Mouse (Mus musculus) small intestine, adult 2 months (tissue): ENCODE measurements around the gene Tshb. TPM values are rescaled to one million over a fixed set of nuclear protein-coding genes. Genes with fewer than 3 reads are reported as not detected.

ENCODE experiments used
- H3K27ac ChIP-seq: fragments of 200-500 bp; 2 replicates; pipeline ENCODE4 v1.5.1; 2012; ENCODE audit warnings: low read depth, low read length, control low read depth, inconsistent platforms; ENCODE audit not compliant: insufficient read depth
- H3K27me3 ChIP-seq: fragments of 200-500 bp; 2 replicates; pipeline ENCODE4 v1.6.1; 2012; ENCODE audit warnings: mild to moderate bottlenecking, moderate library complexity, low read length, inconsistent platforms; ENCODE audit not compliant: control insufficient read depth, insufficient read depth
- H3K36me3 ChIP-seq: fragments of 200-500 bp; 2 replicates; pipeline ENCODE4 v1.6.1; 2012; ENCODE audit warnings: mild to moderate bottlenecking, low read length, control low read depth, inconsistent platforms; ENCODE audit not compliant: control insufficient read depth, insufficient read depth
- H3K4me1 ChIP-seq: fragments of 200-500 bp; 2 replicates; pipeline ENCODE4 v1.6.1; 2012; ENCODE audit warnings: low read length, inconsistent platforms, mixed read lengths; ENCODE audit not compliant: control insufficient read depth, insufficient read depth, insufficient read length
- H3K4me3 ChIP-seq: fragments of 200-500 bp; 2 replicates; pipeline ENCODE4 v1.5.1; 2012; ENCODE audit warnings: low read depth, mild to moderate bottlenecking, control low read depth, inconsistent platforms, low read length, moderate library complexity
- CTCF ChIP-seq: fragments of 200-500 bp; IDR thresholded peaks from 2 replicates; pipeline ENCODE4 v1.5.1; 2012; ENCODE audit warnings: low read depth, mild to moderate bottlenecking, control low read depth, inconsistent platforms, low read length, moderate library complexity, mixed read lengths; ENCODE audit not compliant: insufficient replicate concordance, insufficient read length; ENCODE audit errors: extremely low read depth
- POLR2A ChIP-seq: fragments of 200-500 bp; IDR thresholded peaks from 2 replicates; pipeline ENCODE4 v1.6.1; 2012; ENCODE audit warnings: low read depth, mild to moderate bottlenecking, control low read depth, inconsistent platforms, low read length, moderate library complexity
- WGBS: fragments of 180-500 bp; shearing (Covaris S2); methylation state at CpG from one replicate; pipeline ENCODE4 v1.1.7; 2018; 5-methylcytosine and 5-hydroxymethylcytosine counted together
- polyA plus RNA-seq: library from polyadenylated mRNA; depleted of rRNA; stranded (reverse); fragments of >200 nt; gene quantifications from 2 replicates; pipeline ENCODE4 v1.2.3, GENCODE M21; 2012

Tshb gene
- polyA plus RNA-seq, 1 experiment = not detected

DNA sequence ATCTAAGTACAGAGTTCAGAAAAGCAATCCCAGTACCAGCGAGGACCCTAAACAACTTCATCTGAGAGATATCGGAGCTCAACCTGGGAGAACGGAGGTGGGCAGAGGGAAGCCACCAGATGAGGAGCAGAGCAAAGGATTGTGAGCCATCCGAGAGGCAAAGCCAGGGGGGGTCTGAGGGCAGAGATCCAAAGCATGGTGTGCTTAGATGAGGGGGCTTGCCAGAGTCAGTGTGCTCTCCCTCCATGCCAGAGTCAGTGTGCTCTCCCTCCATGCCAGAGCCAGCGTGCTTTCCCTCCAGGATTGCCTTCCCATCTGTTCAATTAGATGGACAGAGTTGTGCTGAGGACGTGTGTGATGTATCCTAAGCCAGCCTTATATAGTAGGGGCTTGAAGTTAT is 45.4 kb downstream of the Tshb start:
- no peak for TF ChIP-seq POLR2A
- no peak for TF ChIP-seq CTCF
- Histone ChIP-seq H3K27ac (no peak overlapping the region), H3K27me3 (peaks cover 14% of the 10 kb centered on the region; the same call in 1 of the 2 replicates), H3K4me3 (no peak overlapping the region), H3K4me1 (peaks cover 3% of the 10 kb centered on the region; the same call in 1 of the 2 replicates), H3K36me3 (no peaks in the 10 kb centered on the region)
- 71% methylated on average over 6 of the region's 6 CpGs for WGBS

DNA sequence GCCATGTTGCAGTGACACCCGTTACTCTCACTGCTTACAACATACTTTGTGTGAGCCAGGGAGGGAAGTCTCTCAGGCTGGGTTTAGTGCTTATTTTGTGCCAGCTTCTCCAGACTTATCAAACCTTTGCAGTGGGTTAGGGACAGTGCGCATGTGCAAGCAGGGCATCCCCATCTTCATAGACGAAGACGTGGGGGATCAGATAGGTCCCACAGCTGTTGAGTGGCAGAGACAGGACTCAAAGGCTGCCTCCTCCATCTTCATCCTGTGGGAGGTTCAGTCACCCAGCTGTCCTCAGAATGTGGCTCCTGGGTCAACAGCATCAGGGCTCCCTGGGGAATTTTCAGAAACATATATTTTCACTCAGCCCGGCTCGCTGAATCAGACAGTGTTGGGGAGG is 46.1 kb downstream of the Tshb start:
- TF ChIP-seq CTCF (no peak), POLR2A (no peak)
- H3K4me1 ChIP-seq = peaks cover 3% of the 10 kb centered on the region; the same call in 1 of the 2 replicates
- no peak overlapping the region for H3K27ac ChIP-seq
- WGBS = 72% methylated on average over 6 of the region's 6 CpGs
- no peaks in the 10 kb centered on the region for H3K36me3 ChIP-seq
- H3K27me3 ChIP-seq = peaks cover 14% of the 10 kb centered on the region; the same call in 1 of the 2 replicates
- H3K4me3 ChIP-seq = no peak overlapping the region

GRCm38 (mm10) chr3:102735638-102736037 is 46.9 kb downstream of the Tshb start:
- Histone ChIP-seq H3K36me3 (no peaks in the 10 kb centered on the region), H3K27ac (no peak overlapping the region), H3K4me1 (peaks cover 3% of the 10 kb centered on the region; the same call in 1 of the 2 replicates), H3K4me3 (peak overlapping the region; percentile 60), H3K27me3 (peaks cover 14% of the 10 kb centered on the region; the same call in 1 of the 2 replicates)
- no peak for TF ChIP-seq POLR2A
- TF ChIP-seq CTCF = no peak
- 62% methylated on average over 6 of the region's 6 CpGs for WGBS

DNA sequence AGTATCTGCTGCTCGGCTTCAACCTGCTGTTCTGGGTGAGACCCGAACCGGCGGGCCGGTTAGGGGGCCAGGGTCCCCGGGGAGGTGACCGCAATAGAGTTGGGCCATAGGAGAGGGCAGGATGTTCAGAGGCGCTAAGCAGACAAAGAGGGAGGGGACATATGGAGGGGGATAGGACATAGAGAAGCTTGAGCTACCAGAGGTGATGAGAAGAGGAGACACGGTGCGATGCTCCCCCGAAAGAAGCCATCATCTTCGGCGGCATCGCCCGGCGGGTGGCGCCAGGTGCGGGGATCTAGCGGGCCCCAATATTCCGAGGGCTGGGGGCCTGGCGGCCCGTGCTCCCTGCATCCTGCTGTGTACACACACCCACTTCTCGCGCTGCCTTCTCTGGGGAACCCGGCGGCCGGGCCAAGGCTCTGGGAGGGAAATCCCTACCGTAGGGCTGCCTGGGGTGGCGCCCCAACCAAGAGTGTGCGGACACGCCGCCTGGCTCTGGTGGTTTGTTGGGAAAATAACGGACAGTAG is 47.4 kb downstream of the Tshb start:
- peak overlapping the region; percentile 60 for H3K4me3 ChIP-seq
- no peaks in the 10 kb centered on the region for H3K36me3 ChIP-seq
- WGBS = under 1% methylated on average over 33 of the region's 33 CpGs
- no peak for TF ChIP-seq POLR2A
- no peak for TF ChIP-seq CTCF
- H3K27me3 ChIP-seq = peaks cover 14% of the 10 kb centered on the region; the same call in 1 of the 2 replicates
- H3K4me1 ChIP-seq = peaks cover 3% of the 10 kb centered on the region; the same call in 1 of the 2 replicates
- 0 out of 2 replicates have a peak overlapping the region, but pooled peaks have one; percentile 10 for H3K27ac ChIP-seq

- Histone ChIP-seq H3K4me1 (peaks cover 3% of the 10 kb centered on the region; the same call in 1 of the 2 replicates), H3K4me3 (peak within 1 kb of the TSS; percentile 60), H3K27me3 (peaks cover 14% of the 10 kb centered on the region; the same call in 1 of the 2 replicates), H3K36me3 (no peaks in the 10 kb centered on the region), H3K27ac (peak within 1 kb of the TSS; percentile 56)
- TF ChIP-seq POLR2A (no peak), CTCF (no peak)
- 5% methylated on average over 54 of the region's 54 CpGs for WGBS
These were observed 48.0 kb downstream of the Tshb start, which contains the start of gene Tspan2 for GRCm38 (mm10) chr3:102734313-102735030. Tspan2 (plus strand) TSS chr3:102734529.

- Histone ChIP-seq H3K27ac (peak overlapping the region; percentile 56), H3K4me1 (peaks cover 3% of the 10 kb centered on the region; the same call in 1 of the 2 replicates), H3K36me3 (no peaks in the 10 kb centered on the region), H3K27me3 (peaks cover 14% of the 10 kb centered on the region; the same call in 1 of the 2 replicates), H3K4me3 (peak overlapping the region; percentile 60; the same call in 1 of the 2 replicates)
- no peak for TF ChIP-seq CTCF
- TF ChIP-seq POLR2A = no peak
- WGBS = 57% methylated on average over 6 of the region's 6 CpGs
These were observed 48.6 kb downstream of the Tshb start for GRCm38 (mm10) chr3:102733936-102734312.

- Histone ChIP-seq H3K27ac (no peak overlapping the region), H3K4me3 (no peak overlapping the region), H3K36me3 (no peaks in the 10 kb centered on the region), H3K4me1 (peaks cover 3% of the 10 kb centered on the region; the same call in 1 of the 2 replicates), H3K27me3 (peaks cover 14% of the 10 kb centered on the region; the same call in 1 of the 2 replicates)
- 83% methylated on average over 3 of the region's 3 CpGs for WGBS
- TF ChIP-seq CTCF (no peak), POLR2A (no peak)
These were observed 49.5 kb downstream of the Tshb start for GRCm38 (mm10) chr3:102733050-102733449.
